Mouse (Mus musculus): ENCODE measurements around the gene Tle6.

Gene Tle6

GRCm38 (mm10) chr10:81565257-81566228 is 35.3 kb downstream of the Tle6 start:
- DNase-seq (ENCODE audit: extremely low read depth, insufficient read length, low spot score): no peak

DNA sequence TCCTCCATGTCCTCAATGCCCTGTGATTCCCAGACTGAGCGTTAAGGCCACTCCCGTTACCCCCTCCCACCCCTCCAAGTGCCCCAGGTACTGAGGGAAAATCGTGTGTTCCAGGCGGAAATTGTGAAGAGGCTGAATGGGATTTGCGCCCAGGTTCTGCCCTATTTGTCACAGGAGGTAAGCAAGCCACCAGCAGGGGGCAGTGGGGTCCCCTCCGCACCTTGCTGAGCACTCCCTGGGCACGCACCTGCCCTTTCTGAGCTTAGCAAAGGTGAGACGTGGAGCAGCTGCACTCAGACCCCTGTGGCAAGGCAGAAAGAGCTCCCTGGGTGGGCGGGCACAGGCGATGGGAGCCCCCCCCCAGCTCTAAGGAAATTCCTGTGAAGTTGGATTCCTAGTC is 36.1 kb downstream of the Tle6 start:
- DNase-seq (ENCODE audit: extremely low read depth, insufficient read length, low spot score): no peak

- DNase-seq (ENCODE audit: extremely low read depth, insufficient read length, low spot score): peak; percentile 96
These were observed 36.7 kb downstream of the Tle6 start for GRCm38 (mm10) chr10:81564216-81564615.

DNA sequence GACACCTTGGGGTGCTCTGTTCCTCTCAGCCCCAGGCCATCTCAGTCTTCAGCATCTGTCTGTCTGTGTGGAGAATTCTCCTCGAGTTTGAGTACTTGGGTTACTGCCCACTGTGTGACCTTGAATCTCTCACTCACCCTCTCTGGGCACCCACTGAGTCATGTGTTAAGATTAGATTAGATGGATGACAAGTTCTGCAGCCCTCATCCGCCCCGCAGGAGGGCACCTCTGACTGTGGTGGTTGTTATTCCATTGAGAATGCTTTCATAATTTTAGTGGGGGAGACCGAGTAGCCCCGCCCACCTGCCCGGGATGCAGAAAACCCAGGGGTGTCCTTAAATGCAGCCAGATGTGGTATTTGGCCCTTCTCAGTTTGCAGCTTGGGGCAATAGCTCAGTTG is 37.4 kb downstream of the Tle6 start:
- peak; percentile 87 for DNase-seq (ENCODE audit: extremely low read depth, insufficient read length, low spot score)

GRCm38 (mm10) chr10:81562411-81562810 is 38.5 kb downstream of the Tle6 start:
- DNase-seq (ENCODE audit: extremely low read depth, insufficient read length, low spot score): no peak

DNA sequence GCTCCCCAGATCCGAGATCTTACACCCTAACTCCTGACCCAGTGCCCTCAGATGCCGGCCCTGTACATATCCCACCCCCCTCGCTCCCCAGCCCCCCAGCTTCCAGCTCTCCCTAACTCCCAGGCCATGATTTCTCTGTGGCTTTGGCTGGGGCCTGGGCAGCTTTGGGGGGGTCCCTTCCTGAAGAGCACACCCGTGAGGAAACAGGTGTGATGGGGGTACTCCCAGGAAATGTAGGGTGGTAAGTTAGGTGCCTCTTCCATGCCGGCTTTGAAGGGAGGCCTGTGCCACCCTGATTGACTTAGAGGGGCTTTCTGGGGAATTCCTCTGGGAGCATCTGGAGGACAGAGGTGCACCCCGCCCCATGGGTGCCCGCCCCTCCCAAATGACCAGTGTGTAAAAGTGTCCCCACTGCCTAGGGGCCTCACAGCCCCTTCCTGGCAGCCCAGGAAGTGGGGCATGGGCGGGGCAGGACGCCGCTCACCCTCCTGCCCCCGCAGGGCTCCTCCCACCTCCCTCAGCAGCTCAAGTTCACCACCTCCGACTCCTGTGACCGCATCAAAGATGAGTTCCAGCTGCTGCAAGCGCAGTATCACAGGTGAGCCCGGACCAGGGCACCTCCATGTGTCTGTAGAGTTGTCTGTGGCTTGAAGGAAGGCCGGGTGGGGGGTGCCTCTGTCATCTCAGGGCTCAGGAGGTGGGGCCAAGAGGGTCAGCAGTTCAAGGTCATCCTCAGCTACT is 40.0 kb downstream of the Tle6 start:
- DNase-seq (ENCODE audit: extremely low read depth, insufficient read length, low spot score): peak; percentile 74

- peak; percentile 74 for DNase-seq (ENCODE audit: extremely low read depth, insufficient read length, low spot score)
These were observed 41.0 kb downstream of the Tle6 start for GRCm38 (mm10) chr10:81559627-81560539.

DNA sequence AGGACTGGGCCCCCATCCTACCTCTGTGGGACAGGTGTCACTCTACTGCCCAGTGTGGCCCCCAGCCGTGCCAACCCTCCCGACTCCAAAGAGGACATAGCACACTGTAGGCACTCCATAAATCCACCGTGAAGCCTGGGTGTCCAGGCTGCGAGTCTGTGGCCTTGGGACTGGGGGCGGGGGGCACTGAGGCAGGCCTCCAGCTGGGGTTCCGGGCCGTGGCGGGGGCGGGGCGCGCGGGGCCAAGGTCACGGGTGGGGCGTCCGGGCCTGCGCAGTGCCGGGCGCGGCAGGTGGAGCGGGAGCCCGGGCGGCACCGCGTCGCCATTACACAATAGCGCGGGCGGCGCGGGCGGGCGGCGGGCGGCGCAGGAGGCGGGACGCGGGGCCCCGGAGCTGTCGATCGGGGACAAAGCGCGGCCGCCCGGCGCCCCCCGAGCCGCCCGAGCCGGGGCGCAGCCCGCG is 41.7 kb downstream of the Tle6 start, which contains the start of gene Aes:
Gene Aes, plus strand, starts transcription at position 326 of the 464 bp plus-strand sequence.
- DNase-seq (ENCODE audit: extremely low read depth, insufficient read length, low spot score): peak; percentile 49

- DNase-seq (ENCODE audit: extremely low read depth, insufficient read length, low spot score): no peak
These were observed 43.4 kb downstream of the Tle6 start for GRCm38 (mm10) chr10:81557491-81557890.

DNA sequence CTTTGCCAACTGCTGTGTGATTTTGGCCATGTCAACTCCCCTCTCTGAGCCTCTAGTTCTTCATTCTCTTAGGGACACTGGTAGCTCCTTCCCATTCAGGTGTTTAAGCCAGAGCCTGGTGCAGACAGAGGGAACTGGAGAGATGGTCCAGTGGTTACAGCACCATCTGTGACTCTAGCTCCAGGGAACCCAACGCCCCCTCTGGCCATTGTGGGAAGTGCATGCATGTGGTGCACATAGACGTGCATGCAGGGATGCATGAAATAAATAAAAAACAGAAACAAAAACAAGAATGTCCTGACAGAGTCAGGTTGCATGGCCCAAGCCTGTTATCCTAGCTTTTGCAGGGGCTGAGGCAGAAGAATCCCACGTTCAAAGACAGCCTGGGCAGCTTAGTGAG is 44.6 kb downstream of the Tle6 start:
- no peak for DNase-seq (ENCODE audit: extremely low read depth, insufficient read length, low spot score)

GRCm38 (mm10) chr10:81553807-81554755 is 46.8 kb downstream of the Tle6 start:
- no peak for DNase-seq (ENCODE audit: extremely low read depth, insufficient read length, low spot score)

GRCm38 (mm10) chr10:81553232-81553631 is 47.6 kb downstream of the Tle6 start:
- no peak for DNase-seq (ENCODE audit: extremely low read depth, insufficient read length, low spot score)

DNA sequence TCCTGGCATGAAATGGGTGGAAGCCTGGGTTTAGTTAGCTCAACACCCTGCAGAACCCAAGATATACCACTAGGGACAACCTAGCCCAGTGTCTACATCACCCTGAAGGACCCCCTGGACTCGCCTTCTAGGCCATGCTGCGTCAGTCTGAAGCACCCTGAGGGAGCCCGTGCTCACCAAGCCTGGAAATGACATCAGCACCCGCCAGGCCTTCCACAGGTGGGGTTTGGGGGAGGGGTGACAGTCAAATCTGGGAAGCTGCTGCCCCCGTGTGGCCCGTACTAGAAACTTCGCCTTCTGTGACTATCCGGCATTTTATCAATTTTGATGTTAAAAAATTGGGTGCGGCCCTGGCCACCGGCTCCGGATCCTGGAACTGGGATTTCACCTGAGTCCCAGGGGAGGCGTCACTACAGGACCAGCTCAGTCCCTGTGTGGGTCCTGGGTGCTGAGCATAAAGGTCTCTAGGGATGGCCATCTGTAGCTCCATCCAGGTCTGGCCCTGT is 49.2 kb downstream of the Tle6 start:
- DNase-seq (ENCODE audit: extremely low read depth, insufficient read length, low spot score): peak; percentile 84

- peak; percentile 53 for DNase-seq (ENCODE audit: extremely low read depth, insufficient read length, low spot score)
These were observed 50.6 kb downstream of the Tle6 start for GRCm38 (mm10) chr10:81550257-81550656.

- no peak for DNase-seq (ENCODE audit: extremely low read depth, insufficient read length, low spot score)
These were observed 51.9 kb downstream of the Tle6 start for GRCm38 (mm10) chr10:81548944-81549343.

- DNase-seq (ENCODE audit: extremely low read depth, insufficient read length, low spot score): no peak
These were observed 53.9 kb downstream of the Tle6 start for GRCm38 (mm10) chr10:81546788-81547571.

DNA sequence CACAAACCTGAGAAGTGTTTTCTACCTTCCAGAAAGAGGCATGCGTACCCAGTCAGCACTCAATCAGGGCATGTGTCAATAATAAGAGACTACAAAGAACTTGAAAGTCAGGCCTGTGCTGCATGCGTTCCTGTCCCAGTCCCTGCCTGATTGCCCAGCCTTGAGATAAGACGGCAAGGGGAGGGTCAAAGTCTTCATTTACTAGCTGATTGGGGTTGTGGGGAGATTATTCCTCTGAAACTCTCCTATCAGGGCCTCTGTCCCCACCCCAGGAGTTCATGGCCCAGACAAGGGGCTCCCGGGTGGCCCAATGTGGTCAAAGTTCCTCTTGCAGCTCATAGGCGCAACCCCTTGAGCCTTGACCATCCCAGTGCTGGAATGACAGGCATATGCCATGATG is 54.5 kb downstream of the Tle6 start:
- no peak for DNase-seq (ENCODE audit: extremely low read depth, insufficient read length, low spot score)

GRCm38 (mm10) chr10:81545161-81545747 is 55.6 kb downstream of the Tle6 start, which contains the start of gene Gna11:
TSS of gene Gna11 (minus strand) at chr10:81545190.
- DNase-seq (ENCODE audit: extremely low read depth, insufficient read length, low spot score): peak; percentile 100

Data from 3134 (cell line).